Mouse (Mus musculus) heart, adult 2 months (tissue): ENCODE measurements at regions not wholly inside any gene's neighbourhood (a gene's known extent, or its start where the extent isn't known, plus 50 kb on each side); places are given as distances from the start of the nearest gene placed in this dataset.

Experiments
- CTCF ChIP-seq: fragments of 200-600 bp; IDR thresholded peaks from 2 replicates; pipeline ENCODE4 v1.8.1; 2022; ENCODE audit warnings: antibody characterized with exemption, mild to moderate bottlenecking, moderate library complexity
- EP300 ChIP-seq: fragments of 200-500 bp; IDR thresholded peaks from 2 replicates; pipeline ENCODE4 v1.6.1; 2011; ENCODE audit warnings: low read depth, low read length, control low read depth; ENCODE audit not compliant: insufficient read depth
- POLR2A ChIP-seq: fragments of 200-500 bp; IDR thresholded peaks from 2 replicates; pipeline ENCODE4 v1.6.1; 2011; ENCODE audit warnings: mild to moderate bottlenecking, low read depth, low read length, control low read depth; ENCODE audit not compliant: insufficient read depth

GRCm38 (mm10) chr3:50922347-50922746 lies 301.9 kb upstream of the Noct start:
- TF ChIP-seq POLR2A (no peak), CTCF (no peak), EP300 (no peak)
